Mouse (Mus musculus) large intestine, adult 2 months (tissue): ENCODE results near the gene 9830107B12Rik. TPM values are rescaled to one million over a fixed set of nuclear protein-coding genes. Genes with fewer than 3 reads are reported as not detected.

ENCODE experiments used
- DNase-seq: peaks from one replicate; pipeline ENCODE4 v3.0.0-alpha.2; 2012; ENCODE audit warnings: low read depth, low spot score
- WGBS: fragments of 180-500 bp; shearing (Covaris S2); methylation state at CpG from one replicate; pipeline ENCODE4 v1.1.7; 2018; 5-methylcytosine and 5-hydroxymethylcytosine counted together
- polyA plus RNA-seq: library from polyadenylated mRNA; depleted of rRNA; stranded (reverse); fragments of >200 nt; gene quantifications from 2 replicates; pipeline ENCODE4 v1.2.3, GENCODE M21; 2012; rRNA removed

Gene 9830107B12Rik
- polyA plus RNA-seq, 1 experiment = 0.07 TPM

DNA sequence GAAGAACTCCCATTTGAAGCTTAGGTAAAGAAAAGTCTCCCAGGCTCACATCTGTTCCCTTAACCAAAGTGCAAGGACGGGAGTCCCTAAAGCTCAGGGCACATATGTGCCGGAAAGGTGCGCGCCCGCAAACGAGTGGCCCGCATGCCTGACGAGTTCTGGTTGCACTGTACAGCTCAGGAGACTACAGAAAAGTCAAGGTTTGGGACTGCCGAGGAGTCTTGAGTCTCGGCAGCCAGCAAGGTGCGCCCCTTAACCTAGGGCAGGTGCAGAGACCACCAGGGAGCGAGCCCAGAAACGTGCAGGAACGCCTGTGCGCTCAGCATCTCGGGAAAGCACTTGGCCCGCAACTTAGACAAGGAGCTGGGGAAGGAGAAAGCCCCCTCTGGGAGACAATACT, 49.7 kb downstream of the 9830107B12Rik start:
- 25% methylated on average over 17 of the region's 17 CpGs for WGBS
- no peak for DNase-seq

DNA sequence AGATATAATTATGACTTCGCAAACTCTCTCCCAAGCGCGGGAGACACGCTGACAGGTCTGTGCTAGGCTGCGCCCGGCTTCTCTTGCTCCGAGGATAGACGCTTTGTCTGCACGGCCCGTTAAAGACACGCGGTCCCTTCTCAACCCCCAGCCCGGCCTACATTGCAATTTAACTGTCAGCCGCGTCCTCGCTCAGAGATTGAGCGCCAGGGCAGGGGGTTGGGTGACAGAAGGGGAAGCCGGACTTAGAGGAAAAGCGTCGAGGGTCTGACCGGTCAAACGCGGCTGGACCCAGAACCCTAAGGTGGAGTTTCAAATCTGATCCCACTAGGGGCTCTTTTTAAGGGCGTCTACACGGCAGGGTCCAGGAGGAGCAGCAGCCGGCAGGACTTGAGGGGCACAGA, 50.3 kb downstream of the 9830107B12Rik start:
- no peak for DNase-seq
- WGBS = 10% methylated on average over 26 of the region's 26 CpGs

DNA sequence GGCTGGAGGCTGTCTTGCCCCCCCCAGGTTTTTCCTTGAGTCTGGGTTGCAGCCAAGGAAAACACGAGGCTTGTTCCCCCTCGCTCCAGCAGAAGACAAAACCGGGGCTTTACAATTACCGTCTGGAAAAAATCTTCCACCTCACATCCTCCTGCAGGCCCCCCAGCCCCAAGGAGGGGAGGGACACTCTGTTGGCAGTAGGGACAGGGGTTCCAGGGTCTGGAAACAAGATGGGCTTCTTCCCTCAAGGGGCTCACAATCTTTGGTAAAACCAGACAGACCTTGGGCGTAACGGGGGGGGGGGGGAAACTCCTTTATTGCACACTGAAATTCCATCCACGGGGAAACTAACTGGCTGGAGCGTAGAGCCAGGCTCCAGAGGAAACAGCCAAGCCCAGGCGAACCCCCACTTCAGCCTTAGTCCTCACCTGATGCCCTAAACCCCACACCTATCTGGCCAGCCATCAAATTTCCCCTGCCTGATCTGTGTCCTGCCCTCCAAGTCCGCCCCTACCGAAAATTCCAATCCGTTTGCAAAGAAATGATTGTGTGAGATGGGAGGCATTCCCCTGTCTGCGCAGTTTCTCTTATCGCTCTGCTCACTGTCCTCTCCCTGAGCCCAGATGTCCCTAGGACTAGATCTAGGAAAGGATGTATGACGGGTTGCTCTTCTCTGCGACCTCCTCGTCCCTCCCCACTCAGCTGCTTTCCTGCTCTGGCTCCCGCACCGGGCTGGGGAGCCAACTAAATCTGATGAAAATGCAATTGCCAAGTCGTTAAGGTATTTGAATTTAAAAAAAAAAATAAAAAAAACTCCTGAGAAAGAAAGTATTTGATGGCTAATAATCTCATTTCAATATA, 51.0 kb downstream of the 9830107B12Rik start:
- 28% methylated on average over 20 of the region's 20 CpGs for WGBS
- DNase-seq = no peak

- WGBS = 71% methylated on average over 5 of the region's 5 CpGs
Observed at GRCm38 (mm10) chr17:48093286-48093817, 52.7 kb downstream of the 9830107B12Rik start.

GRCm38 (mm10) chr17:48090305-48090704, 55.8 kb downstream of the 9830107B12Rik start:
- WGBS = 87% methylated on average over 12 of the region's 12 CpGs
- DNase-seq = no peak

More at GRCm38 (mm10) chr17:48093286-48093817, 52.7 kb downstream of the 9830107B12Rik start:
- DNase-seq = no peak

GRCm38 (mm10) chr17:48089446-48089845, 56.6 kb downstream of the 9830107B12Rik start:
- no peak for DNase-seq
- 76% methylated on average over 2 of the region's 2 CpGs for WGBS

- no peak for DNase-seq
Observed at GRCm38 (mm10) chr17:48089019-48089418, 57.0 kb downstream of the 9830107B12Rik start, which contains the start of gene 1700067P10Rik. TSS of gene 1700067P10Rik (plus strand) at chr17:48089319.

DNA sequence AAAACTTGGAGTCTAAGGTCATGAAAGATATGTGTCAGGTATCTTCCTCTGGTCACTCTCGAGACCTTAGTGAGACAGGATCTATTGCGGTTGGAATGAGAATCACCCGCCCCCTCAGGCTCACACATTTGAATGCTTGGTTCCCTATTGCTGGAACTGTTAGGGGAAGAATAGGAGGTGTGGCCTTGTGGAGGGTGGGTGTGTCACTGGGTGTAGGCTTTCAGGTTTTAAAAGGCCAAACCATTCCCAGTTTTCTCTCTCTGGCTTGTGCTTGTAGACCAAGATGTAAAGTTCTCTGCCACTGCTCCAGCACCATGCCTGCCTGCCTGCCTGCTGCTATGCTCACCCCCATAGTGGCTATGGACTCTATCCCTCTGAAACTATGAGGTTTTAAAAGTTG, 65.4 kb downstream of the 9830107B12Rik start:
- no peak for DNase-seq
- WGBS = 65% methylated on average over 3 of the region's 3 CpGs

Other genes with a start within 250 kb of the 9830107B12Rik start
- 46.2 and 62.4 TPM in 2 replicates for gene Foxp4, start 221.6 kb downstream of the 9830107B12Rik start, polyA plus RNA-seq
- gene 1700122O11Rik, start 108.0 kb downstream of the 9830107B12Rik start, polyA plus RNA-seq = not detected in 2 replicates
- gene 1700067P10Rik, start 56.9 kb downstream of the 9830107B12Rik start, polyA plus RNA-seq = not detected in 2 replicates
- gene A530064D06Rik, start 21.0 kb upstream of the 9830107B12Rik start, polyA plus RNA-seq = 0.38 and 0.46 TPM in 2 replicates
- 0.21 and 0.37 TPM in 2 replicates for gene Trem1, start 86.5 kb upstream of the 9830107B12Rik start, polyA plus RNA-seq
- gene Trem3, start 101.5 kb upstream of the 9830107B12Rik start, polyA plus RNA-seq = 0.11 TPM in 1 of 2 replicates, not detected in the other
- gene Treml4, start 118.0 kb upstream of the 9830107B12Rik start, polyA plus RNA-seq = 1.7 and 2.8 TPM in 2 replicates
- gene Treml2, start 153.2 kb upstream of the 9830107B12Rik start, polyA plus RNA-seq = 2.5 and 2.8 TPM in 2 replicates
- gene B430306N03Rik, start 169.9 kb upstream of the 9830107B12Rik start, polyA plus RNA-seq = 0.53 and 0.81 TPM in 2 replicates
- gene Trem2, start 200.1 kb upstream of the 9830107B12Rik start, polyA plus RNA-seq = 0.71 and 1.1 TPM in 2 replicates
- not detected in 2 replicates for gene Treml1, start 213.6 kb upstream of the 9830107B12Rik start, polyA plus RNA-seq